8 mouse cellular contexts compared by ENCODE assay signal in the genomic region with DNA sequence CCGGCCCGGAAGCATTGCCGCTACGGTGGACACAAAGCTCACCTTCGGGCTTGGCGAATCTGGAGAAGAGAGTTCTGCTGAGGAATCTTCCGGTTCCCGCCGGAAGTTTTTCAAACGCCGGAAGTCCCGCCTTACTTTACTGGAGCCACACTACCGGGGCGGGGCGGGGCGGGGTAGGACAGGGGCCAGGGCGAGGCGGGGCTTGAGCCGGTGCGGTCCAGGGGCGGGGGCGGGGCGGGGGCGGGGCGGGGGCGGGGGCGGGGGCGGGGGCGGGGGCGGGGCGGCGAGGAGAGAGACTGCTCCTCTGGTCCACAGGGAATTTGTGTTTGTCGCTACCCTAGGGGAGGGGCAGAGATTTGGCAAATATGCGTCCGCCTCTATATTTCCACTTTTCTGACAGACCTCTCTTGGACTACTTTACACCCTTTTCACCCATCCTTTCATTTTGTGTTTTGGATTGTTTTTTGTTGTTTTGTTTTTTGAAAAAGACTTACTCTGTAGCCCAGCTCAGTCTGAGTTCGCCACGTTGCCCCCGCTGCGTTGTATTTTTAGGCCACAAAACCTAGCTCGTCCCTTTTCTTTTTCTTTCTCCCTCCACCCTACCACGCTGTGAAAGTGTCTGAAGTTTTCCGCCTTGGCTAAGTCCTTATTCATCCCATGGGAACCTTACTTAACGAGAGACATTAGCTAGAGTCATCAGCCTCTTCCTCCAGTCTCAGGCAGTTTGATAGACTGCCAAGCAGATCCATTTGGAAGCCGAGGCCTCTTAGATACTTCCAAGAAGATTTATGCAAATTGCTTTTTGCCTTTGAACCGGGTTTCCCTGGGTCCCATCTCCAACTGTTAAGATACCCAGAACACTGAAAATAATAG. TPM values are rescaled to one million over a fixed set of nuclear protein-coding genes. Genes with fewer than 3 reads are reported as not detected.
A peak's percentile ranks its signal among the peaks of the same experiment; 100 is the strongest.
DNase-seq lines count a peak whose midpoint lies in the region; ATAC-seq and TF ChIP-seq lines count a peak whose summit lies in the region.

TSS of gene Srbd1 (minus strand) at position 97 of the 873 bp plus-strand sequence.

- H3K9ac ChIP-seq in heart, embryonic 12.5 days, result peak within 1 kb of the TSS; percentile 88
- peak within 1 kb of the TSS; percentile 81 for H3K9ac ChIP-seq in kidney, embryonic 16.5 days (replicated peaks; ENCODE audit: low read length)
- H3K9ac ChIP-seq in liver, embryonic 12.5 days, result peak within 1 kb of the TSS; percentile 87
- peak within 1 kb of the TSS; percentile 62 for H3K9ac ChIP-seq in stomach, embryonic 14.5 days (replicated peaks; ENCODE audit: low read depth, low read length)

- H3K36me3 ChIP-seq in heart, embryonic 12.5 days, result peaks cover 9% of the 10 kb centered on the region
- 0 out of 2 replicates have a peak, but pooled peaks cover 3% of the 10 kb centered on the region for H3K36me3 ChIP-seq in kidney, embryonic 16.5 days (ENCODE audit: insufficient read depth, low read length)
- peaks cover 20% of the 10 kb centered on the region for H3K36me3 ChIP-seq in liver, embryonic 12.5 days
- no peaks in the 10 kb centered on the region for H3K36me3 ChIP-seq in stomach, embryonic 14.5 days (ENCODE audit: control insufficient read depth, insufficient read depth, low read length)

- peak; percentile 13; the same call in 1 of the 2 replicates for TF ChIP-seq POLR2A in brain, embryonic 14.5 days (IDR thresholded peaks at IDR 0.05; ENCODE audit: borderline replicate concordance, extremely low read depth, insufficient read depth, insufficient read length, poor library complexity, severe bottlenecking)

- H3K4me3 ChIP-seq in heart, embryonic 12.5 days, result peak within 1 kb of the TSS; percentile 81
- H3K4me3 ChIP-seq in kidney, embryonic 16.5 days (ENCODE audit: low read length), result peak within 1 kb of the TSS; percentile 85
- peak within 1 kb of the TSS; percentile 91 for H3K4me3 ChIP-seq in liver, embryonic 12.5 days
- peak within 1 kb of the TSS; percentile 85 for H3K4me3 ChIP-seq in stomach, embryonic 14.5 days (ENCODE audit: low read depth, low read length)

- no peaks in the 10 kb centered on the region for H3K27me3 ChIP-seq in heart, embryonic 12.5 days (replicated peaks)
- no peaks in the 10 kb centered on the region for H3K27me3 ChIP-seq in kidney, embryonic 16.5 days (ENCODE audit: insufficient read depth, low read length)
- no peaks in the 10 kb centered on the region for H3K27me3 ChIP-seq in liver, embryonic 12.5 days (replicated peaks)
- H3K27me3 ChIP-seq in stomach, embryonic 14.5 days (ENCODE audit: control insufficient read depth, insufficient read depth, low read length), result no peaks in the 10 kb centered on the region

- peak within 1 kb of the TSS; percentile 98 for H3K4me2 ChIP-seq in heart, embryonic 12.5 days
- H3K4me2 ChIP-seq in kidney, embryonic 16.5 days (replicated peaks; ENCODE audit: low read depth, low read length), result peak within 1 kb of the TSS; percentile 91
- H3K4me2 ChIP-seq in liver, embryonic 12.5 days, result peak within 1 kb of the TSS; percentile 90
- H3K4me2 ChIP-seq in stomach, embryonic 14.5 days (replicated peaks; ENCODE audit: low read depth, low read length), result peak within 1 kb of the TSS; percentile 98

- no peak for TF ChIP-seq CTCF in brain, embryonic 14.5 days (IDR thresholded peaks at IDR 0.05; ENCODE audit: borderline replicate concordance, extremely low read depth, insufficient read depth, insufficient read length)

- peak; percentile 88 for ATAC-seq in erythroblast, adult 5-6 weeks (replicated peaks; ENCODE audit: low FRiP score, poor library complexity, severe bottlenecking)
- peak; percentile 94 for ATAC-seq in heart, embryonic 12.5 days (ENCODE audit: insufficient number of reproducible peaks, low FRiP score)
- ATAC-seq in kidney, embryonic 16.5 days (ENCODE audit: low FRiP score, low TSS enrichment), result peak; percentile 93
- peak; percentile 96 for ATAC-seq in liver, embryonic 12.5 days
- peak; percentile 92 for ATAC-seq in stomach, embryonic 14.5 days (ENCODE audit: insufficient number of reproducible peaks, insufficient read depth, low FRiP score, low read depth)

- peak; percentile 93 for DNase-seq in CD4-positive, CD25-positive, alpha-beta regulatory T cell, adult 2 months (ENCODE audit: low read depth, low spot score)
- peak; percentile 97 for DNase-seq in brain, embryonic 14.5 days (ENCODE audit: low read depth)
- DNase-seq in natural killer cell, adult 2 months (ENCODE audit: low spot score in 2 of 2), result peak; percentile 76 to 82

- no peaks in the 10 kb centered on the region for H3K9me3 ChIP-seq in heart, embryonic 12.5 days (replicated peaks)
- H3K9me3 ChIP-seq in kidney, embryonic 16.5 days (ENCODE audit: low read length), result no peaks in the 10 kb centered on the region
- no peaks in the 10 kb centered on the region for H3K9me3 ChIP-seq in liver, embryonic 12.5 days (replicated peaks)
- no peaks in the 10 kb centered on the region for H3K9me3 ChIP-seq in stomach, embryonic 14.5 days (ENCODE audit: control insufficient read depth, low read depth, low read length)

- WGBS in heart, embryonic 12.5 days, result 3% methylated on average over 28 of the region's 45 CpGs
- WGBS in kidney, embryonic 16.5 days, result under 1% methylated on average over 25 of the region's 45 CpGs
- WGBS in liver, embryonic 12.5 days (ENCODE audit: insufficient replicate concordance), result 5% methylated on average over 34 of the region's 45 CpGs
- WGBS in stomach, embryonic 14.5 days, result 2% methylated on average over 29 of the region's 45 CpGs

- H3K27ac ChIP-seq in heart, embryonic 12.5 days (ENCODE audit: poor library complexity, severe bottlenecking), result peak within 1 kb of the TSS; percentile 19; the same call in 1 of the 2 replicates
- H3K27ac ChIP-seq in kidney, embryonic 16.5 days (ENCODE audit: low read length), result peak within 1 kb of the TSS; percentile 92
- peak within 1 kb of the TSS; percentile 78 for H3K27ac ChIP-seq in liver, embryonic 12.5 days
- H3K27ac ChIP-seq in stomach, embryonic 14.5 days (ENCODE audit: low read length), result peak within 1 kb of the TSS; percentile 63; the same call in 1 of the 2 replicates

- H3K4me1 ChIP-seq in heart, embryonic 12.5 days (replicated peaks), result peaks cover 15% of the 10 kb centered on the region
- peaks cover 15% of the 10 kb centered on the region for H3K4me1 ChIP-seq in kidney, embryonic 16.5 days (ENCODE audit: insufficient read depth, low read length)
- peaks cover 33% of the 10 kb centered on the region for H3K4me1 ChIP-seq in liver, embryonic 12.5 days
- H3K4me1 ChIP-seq in stomach, embryonic 14.5 days (ENCODE audit: control insufficient read depth, insufficient read depth, low read length), result peaks cover 5% of the 10 kb centered on the region; the same call in 1 of the 2 replicates

RNA-seq across cellular contexts. Expression of gene Srbd1, which starts in this region (rescaled TPM):
- polyA plus RNA-seq in brain, embryonic 14.5 days (2012; rRNA removed), result 10.2 and 12.0 TPM in 2 replicates
- total RNA-seq in erythroblast, adult 5-6 weeks (2015; ENCODE audit: low replicate concordance), result 8.1 and 9.4 TPM in 2 replicates
- total RNA-seq in erythroblast, adult 5-6 weeks (2017; ENCODE audit: low replicate concordance), result 9.3 and 18.4 TPM in 2 replicates
- 13.1 and 14.0 TPM in 2 replicates for polyA plus RNA-seq in heart, embryonic 12.5 days (2016; fragmentation: Nextera tagmentation; extraction: Ambion mirVana)
- polyA plus RNA-seq in kidney, embryonic 16.5 days (2015; fragmentation: Nextera tagmentation; extraction: Ambion mirVana), result 21.0 and 22.3 TPM in 2 replicates
- 12.2 and 12.6 TPM in 2 replicates for polyA plus RNA-seq in liver, embryonic 12.5 days (2016; fragmentation: Nextera tagmentation; extraction: Ambion mirVana)
- polyA plus RNA-seq in stomach, embryonic 14.5 days (2014; fragmentation: Nextera tagmentation; extraction: Ambion mirVana), result 9.6 and 10.7 TPM in 2 replicates

Comparison
In these comparisons a context has a peak if more than half of its experiments do, and no peak if none do; other contexts are left out.
1. Peak in every context shown above with its lines: DNase-seq, ATAC-seq, H3K4me3 ChIP-seq and H3K27ac ChIP-seq.
2. H3K27ac ChIP-seq: peak in every context shown above with its lines; median percentile 92 in kidney, embryonic 16.5 days; 78 in liver, embryonic 12.5 days; 63 in stomach, embryonic 14.5 days; 19 in heart, embryonic 12.5 days.